Mouse (Mus musculus): ENCODE results near the gene Lin7a.

Gene Lin7a

DNA sequence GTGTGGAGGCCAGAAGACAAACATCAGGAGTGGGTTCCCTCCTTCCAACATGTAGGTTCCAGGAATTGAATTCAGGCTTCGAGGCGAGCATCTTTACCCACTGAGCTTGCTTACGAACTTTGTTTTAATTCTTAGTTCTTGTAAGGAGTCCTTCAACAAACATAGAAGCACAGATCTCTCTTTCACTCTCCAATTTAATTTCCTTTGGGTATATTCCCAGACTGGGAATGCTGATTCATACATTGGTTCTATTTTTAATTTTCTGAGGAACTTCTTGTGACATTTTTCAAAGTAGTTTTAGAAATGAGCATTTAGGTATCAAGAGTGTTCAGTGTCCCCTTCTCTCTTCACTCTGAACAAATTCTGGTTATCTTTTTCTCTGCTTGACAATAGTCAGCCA lies 68.0 kb downstream of the Lin7a start:
- DNase-seq: no peak

- no peak for DNase-seq
Measured at GRCm38 (mm10) chr10:107341151-107341550, 69.7 kb downstream of the Lin7a start.

- DNase-seq: no peak
Measured at GRCm38 (mm10) chr10:107344200-107344599, 72.7 kb downstream of the Lin7a start.

DNA sequence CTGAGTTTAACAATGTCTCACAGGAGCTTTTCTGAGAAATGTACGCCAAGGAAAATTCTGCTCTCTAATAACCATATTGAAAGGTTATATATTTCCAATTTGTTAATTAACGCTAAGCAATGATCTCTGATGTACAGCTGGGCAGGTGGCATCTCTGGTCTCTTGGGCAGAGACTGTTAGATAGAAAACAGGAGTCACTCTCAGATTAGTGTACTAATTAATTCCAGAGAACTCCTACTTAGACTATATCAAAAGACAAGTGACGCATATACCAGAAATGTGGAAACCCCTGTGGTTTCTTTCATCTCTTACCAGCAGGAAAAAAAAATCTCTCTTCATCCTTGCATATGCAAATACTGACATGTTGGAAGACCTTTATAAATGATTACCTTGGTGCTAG lies 76.4 kb downstream of the Lin7a start:
- no peak for DNase-seq

DNA sequence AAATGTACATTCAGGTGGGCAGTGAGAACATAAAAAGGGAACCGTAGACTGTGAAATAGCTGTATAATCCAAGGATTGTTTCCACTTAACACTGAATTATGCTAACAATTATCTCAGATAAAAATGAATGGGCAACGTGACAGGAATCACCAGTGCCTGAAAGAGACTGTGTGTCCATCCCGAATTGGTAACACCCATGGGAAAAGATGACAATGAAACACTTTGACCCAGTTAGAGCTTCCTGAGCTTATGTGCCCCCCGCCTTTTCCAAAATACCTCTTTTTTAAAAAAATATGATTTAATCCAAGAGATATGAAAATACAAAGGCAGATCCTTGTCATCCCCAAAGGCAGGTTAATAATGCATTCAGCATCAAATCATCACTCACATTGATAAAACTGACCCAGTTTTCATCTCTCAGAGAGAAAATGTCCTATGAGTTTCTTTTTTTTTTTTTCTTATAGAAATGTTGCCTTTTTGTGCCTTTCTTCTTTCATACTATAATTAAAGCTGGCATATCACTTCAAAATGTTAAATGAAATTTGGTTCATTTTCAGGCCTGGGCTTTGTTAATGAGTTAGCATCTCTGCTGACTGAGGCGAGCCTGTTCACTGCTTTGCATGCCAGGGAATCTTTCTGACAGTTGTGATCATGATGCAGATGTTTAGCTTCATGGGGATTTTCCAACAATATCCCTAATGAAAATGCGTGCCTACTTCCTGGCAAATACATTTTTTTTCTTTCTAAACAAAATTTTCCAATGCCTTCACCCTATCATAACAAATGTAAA lies 80.4 kb downstream of the Lin7a start:
- no peak for DNase-seq

- DNase-seq: no peak
Measured at GRCm38 (mm10) chr10:107353483-107353882, 82.0 kb downstream of the Lin7a start.

GRCm38 (mm10) chr10:107358443-107359040 lies 87.1 kb downstream of the Lin7a start:
- DNase-seq: no peak

- DNase-seq: no peak
Measured at GRCm38 (mm10) chr10:107359296-107359695, 87.8 kb downstream of the Lin7a start.

- peak; percentile 6 for DNase-seq
Measured at GRCm38 (mm10) chr10:107361546-107361945, 90.1 kb downstream of the Lin7a start.

- DNase-seq: no peak
Measured at GRCm38 (mm10) chr10:107362026-107362425, 90.5 kb downstream of the Lin7a start.

- DNase-seq: no peak
Measured at GRCm38 (mm10) chr10:107363049-107363816, 91.7 kb downstream of the Lin7a start.

DNA sequence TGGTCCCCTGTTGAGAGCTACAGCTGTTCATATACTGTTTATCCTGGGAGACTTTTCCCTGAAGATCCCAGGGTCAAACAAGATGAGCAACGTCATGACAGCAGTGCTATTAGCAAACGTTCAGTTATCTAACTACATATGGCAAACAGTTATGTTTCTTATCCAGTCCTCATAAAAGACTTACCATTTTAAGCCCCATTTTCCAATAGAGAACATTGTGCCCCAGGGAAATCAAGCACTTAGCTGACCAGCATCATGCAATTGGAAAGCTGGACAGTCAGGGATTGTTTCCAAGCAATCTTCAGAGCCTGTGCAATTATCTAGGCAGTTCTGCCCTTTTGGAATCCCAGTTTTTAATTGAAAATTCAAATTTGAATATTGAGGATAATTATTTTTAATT lies 105.7 kb downstream of the Lin7a start:
- no peak for DNase-seq

GRCm38 (mm10) chr10:107381143-107381746 lies 109.8 kb downstream of the Lin7a start:
- no peak for DNase-seq

GRCm38 (mm10) chr10:107383825-107384224 lies 112.3 kb downstream of the Lin7a start:
- no peak for DNase-seq

- DNase-seq: peak; percentile 39
Measured at GRCm38 (mm10) chr10:107389505-107389904, 118.0 kb downstream of the Lin7a start.

- no peak for DNase-seq
Measured at GRCm38 (mm10) chr10:107405347-107405746, 133.9 kb downstream of the Lin7a start.

DNA sequence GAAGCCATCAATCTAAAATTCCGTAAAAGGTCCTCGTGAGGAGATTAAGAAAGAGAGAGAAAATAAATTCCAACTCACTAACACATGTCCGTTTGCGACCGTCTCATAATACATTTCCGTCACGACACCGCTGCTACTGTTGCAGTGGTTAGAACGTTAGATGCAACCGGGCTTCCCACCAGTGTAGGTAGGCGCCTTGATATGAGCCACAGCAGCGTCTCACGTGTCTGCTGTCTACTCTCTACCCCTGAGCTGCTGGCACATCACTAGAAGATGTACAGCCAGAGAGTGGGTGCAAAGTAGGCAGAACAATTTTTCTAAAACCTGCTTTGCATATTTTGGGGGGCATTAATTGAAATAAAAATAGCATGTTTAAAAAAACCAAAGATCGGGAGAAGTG lies 146.8 kb downstream of the Lin7a start:
- no peak for DNase-seq

GRCm38 (mm10) chr10:107436967-107437366 lies 165.5 kb downstream of the Lin7a start:
- no peak for DNase-seq

DNA sequence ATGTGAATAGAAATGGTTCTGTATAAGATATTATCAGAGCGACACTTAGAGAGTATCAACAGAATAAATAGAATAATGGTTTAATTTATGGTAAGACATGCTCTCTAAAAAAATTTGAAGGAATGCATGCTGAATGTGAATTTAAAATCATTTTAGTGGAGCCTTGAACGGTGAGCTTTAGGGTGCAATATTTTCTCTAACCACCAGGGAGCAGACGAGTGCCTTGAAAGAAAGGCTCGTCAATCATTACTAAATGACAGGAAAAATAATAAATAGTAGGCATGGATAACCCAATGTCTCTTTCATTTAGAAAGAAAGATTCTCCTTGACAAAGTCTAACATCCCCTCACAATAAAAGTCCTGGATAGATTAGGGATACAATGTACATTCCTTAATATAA lies 171.3 kb downstream of the Lin7a start:
- peak; percentile 29 for DNase-seq

- DNase-seq: no peak
Measured at GRCm38 (mm10) chr10:107449496-107450330, 178.2 kb downstream of the Lin7a start.

- no peak for DNase-seq
Measured at GRCm38 (mm10) chr10:107467819-107468218, 196.3 kb downstream of the Lin7a start.

Data from right cerebral cortex, postnatal 4 days (tissue).